Mouse (Mus musculus) liver, adult 2 months (tissue): ENCODE data around the gene Mcm2. TPM values are rescaled to one million over a fixed set of nuclear protein-coding genes. Genes with fewer than 3 reads are reported as not detected.
A peak's percentile ranks its signal among the peaks of the same experiment; 100 is the strongest.

Experiments
- DNase-seq: peaks from one replicate; pipeline ENCODE4 v3.0.0-alpha.2; 2011; ENCODE audit warnings: low read depth, low spot score; ENCODE audit errors: extremely low read depth
- H3K27ac ChIP-seq: fragments of 200-500 bp; replicated peaks from 2 replicates; pipeline ENCODE4 v1.5.1; 2012; ENCODE audit warnings: low read depth, mild to moderate bottlenecking, control low read depth, inconsistent platforms, low read length; ENCODE audit not compliant: insufficient read depth
- H3K27me3 ChIP-seq: fragments of 200-500 bp; 2 replicates; pipeline ENCODE4 v1.6.1; 2012; ENCODE audit warnings: mild to moderate bottlenecking, moderate library complexity, low read length, inconsistent platforms; ENCODE audit not compliant: control insufficient read depth, insufficient read depth
- H3K36me3 ChIP-seq: fragments of 200-500 bp; 2 replicates; pipeline ENCODE4 v1.6.1; 2012; ENCODE audit warnings: low read length, inconsistent platforms; ENCODE audit not compliant: control insufficient read depth, insufficient read depth
- H3K4me1 ChIP-seq: fragments of 200-500 bp; 2 replicates; pipeline ENCODE4 v1.6.1; 2011; ENCODE audit warnings: low read length; ENCODE audit not compliant: control insufficient read depth, insufficient read depth
- H3K4me3 ChIP-seq: fragments of 200-500 bp; 2 replicates; pipeline ENCODE4 v1.5.1; 2011; ENCODE audit warnings: low read depth, mild to moderate bottlenecking, control low read depth, low read length, moderate library complexity; ENCODE audit not compliant: insufficient read depth
- H3K79me2 ChIP-seq: fragments of 200-500 bp; 2 replicates; pipeline ENCODE4 v1.6.1; 2012; ENCODE audit warnings: inconsistent platforms, mild to moderate bottlenecking, low read length, moderate library complexity; ENCODE audit not compliant: control insufficient read depth, insufficient read depth
- H3K9ac ChIP-seq: fragments of 200-500 bp; 2 replicates; pipeline ENCODE4 v1.6.1; 2012; ENCODE audit warnings: low read depth, mild to moderate bottlenecking, control low read depth, inconsistent platforms, low read length
- CTCF ChIP-seq: fragments of 200-500 bp; IDR thresholded peaks from 2 replicates; pipeline ENCODE4 v1.5.1; 2011; ENCODE audit warnings: low read depth, low read length, control low read depth
- POLR2A ChIP-seq: fragments of 200-500 bp; IDR thresholded peaks from 2 replicates; pipeline ENCODE4 v1.6.1; 2011; ENCODE audit warnings: low read length, control low read depth; ENCODE audit not compliant: insufficient read depth; ENCODE audit errors: extremely low read depth
- WGBS: fragments of 180-500 bp; shearing (Covaris S2); methylation state at CpG from one replicate; pipeline ENCODE4 v1.1.7; 2018; 5-methylcytosine and 5-hydroxymethylcytosine counted together
- polyA plus RNA-seq: library from polyadenylated mRNA; depleted of rRNA; stranded (reverse); fragments of >200 nt; gene quantifications from 2 replicates; pipeline ENCODE4 v1.2.3, GENCODE M21; 2012
- total RNA-seq: library from RNA; depleted of rRNA; stranded (reverse); fragments of >200 nt; gene quantifications from 2 replicates; pipeline ENCODE4 v1.2.3, GENCODE M21; 2014

The Mcm2 gene
- total and polyA plus RNA-seq, 2 experiments, result 2.4 to 3.3 TPM

- TF ChIP-seq CTCF (no peak), POLR2A (no peak)
- H3K4me1 ChIP-seq, result no peaks in the 10 kb centered on the region
- DNase-seq, result peak; percentile 83
- H3K4me3 ChIP-seq, result no peak overlapping the region
- H3K27me3 ChIP-seq, result no peaks in the 10 kb centered on the region
- no peaks in the 10 kb centered on the region for H3K36me3 ChIP-seq
- H3K27ac ChIP-seq, result no peak overlapping the region
- H3K9ac ChIP-seq, result no peak overlapping the region
- no peaks in the 10 kb centered on the region for H3K79me2 ChIP-seq
- WGBS, result 12% methylated on average over 4 of the region's 4 CpGs
These were observed 14.4 kb upstream of the Mcm2 start for GRCm38 (mm10) chr6:88913022-88913421.

- no peak for DNase-seq
- no peaks in the 10 kb centered on the region for H3K79me2 ChIP-seq
- no peak overlapping the region for H3K4me3 ChIP-seq
- no peaks in the 10 kb centered on the region for H3K27me3 ChIP-seq
- whole genome bisulfite sequencing, result 92% methylated on average over 6 of the region's 6 CpGs
- no peaks in the 10 kb centered on the region for H3K36me3 ChIP-seq
- TF ChIP-seq POLR2A (no peak), CTCF (no peak)
- H3K9ac ChIP-seq, result no peak overlapping the region
- H3K4me1 ChIP-seq, result peaks cover 21% of the 10 kb centered on the region
- no peak overlapping the region for H3K27ac ChIP-seq
These were observed 10.6 kb upstream of the Mcm2 start for GRCm38 (mm10) chr6:88909151-88909550.

- peaks cover 9% of the 10 kb centered on the region; the same call in 1 of the 2 replicates for H3K79me2 ChIP-seq
- H3K27me3 ChIP-seq, result no peaks in the 10 kb centered on the region
- H3K9ac ChIP-seq, result no peak overlapping the region
- TF ChIP-seq CTCF, result peak; percentile 90
- TF ChIP-seq POLR2A, result no peak
- peak; percentile 78 for DNase-seq
- H3K4me3 ChIP-seq, result no peak overlapping the region
- H3K36me3 ChIP-seq, result no peaks in the 10 kb centered on the region
- 9% methylated on average over 16 of the region's 16 CpGs for WGBS
- H3K27ac ChIP-seq, result peak overlapping the region; percentile 10; the same call in 1 of the 2 replicates
- peaks cover 31% of the 10 kb centered on the region for H3K4me1 ChIP-seq
These were observed 8.0 kb upstream of the Mcm2 start for GRCm38 (mm10) chr6:88906369-88907108.

GRCm38 (mm10) chr6:88905042-88905441 lies 6.5 kb upstream of the Mcm2 start:
- H3K27ac ChIP-seq, result no peak overlapping the region; the same call in 1 of the 2 replicates
- no peaks in the 10 kb centered on the region for H3K27me3 ChIP-seq
- no peaks in the 10 kb centered on the region for H3K36me3 ChIP-seq
- no peak for TF ChIP-seq POLR2A
- no peak for TF ChIP-seq CTCF
- no peak for DNase-seq
- WGBS, result 71% methylated on average over 7 of the region's 7 CpGs
- peaks cover 9% of the 10 kb centered on the region; the same call in 1 of the 2 replicates for H3K79me2 ChIP-seq
- peaks cover 34% of the 10 kb centered on the region for H3K4me1 ChIP-seq
- H3K9ac ChIP-seq, result no peak overlapping the region
- H3K4me3 ChIP-seq, result no peak overlapping the region

- Histone ChIP-seq H3K36me3 (no peaks in the 10 kb centered on the region), H3K27me3 (no peaks in the 10 kb centered on the region), H3K9ac (no peak overlapping the region), H3K27ac (no peak overlapping the region; the same call in 1 of the 2 replicates), H3K4me1 (peaks cover 34% of the 10 kb centered on the region), H3K79me2 (peaks cover 9% of the 10 kb centered on the region; the same call in 1 of the 2 replicates), H3K4me3 (no peak overlapping the region)
- WGBS, result 65% methylated on average over 4 of the region's 4 CpGs
- TF ChIP-seq POLR2A, result no peak
- TF ChIP-seq CTCF, result no peak
- DNase-seq, result no peak
These were observed 5.9 kb upstream of the Mcm2 start for GRCm38 (mm10) chr6:88904456-88904974.

GRCm38 (mm10) chr6:88903708-88904107 lies 5.1 kb upstream of the Mcm2 start:
- DNase-seq, result no peak
- WGBS, result 69% methylated on average over 5 of the region's 5 CpGs
- no peaks in the 10 kb centered on the region for H3K36me3 ChIP-seq
- no peak overlapping the region for H3K9ac ChIP-seq
- H3K4me1 ChIP-seq, result peaks cover 34% of the 10 kb centered on the region
- TF ChIP-seq CTCF (no peak), POLR2A (no peak)
- no peaks in the 10 kb centered on the region for H3K27me3 ChIP-seq
- no peak overlapping the region for H3K27ac ChIP-seq
- H3K79me2 ChIP-seq, result peaks cover 9% of the 10 kb centered on the region; the same call in 1 of the 2 replicates
- peak overlapping the region; percentile 5; the same call in 1 of the 2 replicates for H3K4me3 ChIP-seq
